Comparison of ENCODE assay signal across 8 mouse cellular contexts in the genomic region with DNA sequence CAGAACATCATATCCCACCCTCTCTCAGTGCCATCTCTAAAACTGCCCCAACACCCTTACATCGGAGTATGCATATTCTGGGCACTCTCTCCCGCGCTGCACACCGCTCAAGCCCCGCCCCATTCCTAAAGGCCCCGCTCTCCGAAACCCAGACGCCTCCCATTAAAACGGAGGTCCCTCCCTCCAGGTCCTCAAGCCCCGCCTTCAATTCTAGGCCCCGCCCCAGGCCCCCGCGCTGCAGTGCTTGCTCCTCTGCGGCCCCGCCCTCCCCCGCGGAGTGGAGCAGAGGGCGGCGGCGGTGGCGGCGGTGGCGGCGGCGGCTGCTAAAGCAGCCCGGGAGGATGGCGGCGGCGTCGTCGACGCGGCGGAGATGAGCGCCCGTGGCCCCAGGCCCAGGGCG. TPM values are rescaled to one million over a fixed set of nuclear protein-coding genes. Genes with fewer than 3 reads are reported as not detected.
DNase-seq lines count a peak whose midpoint lies in the region; ATAC-seq and TF ChIP-seq lines count a peak whose summit lies in the region.

A gene (plus strand): TSS at position 240 of the 400 bp plus-strand sequence.

- peak within 1 kb of the TSS; percentile 56 for H3K4me3 ChIP-seq in intestine, postnatal 0 days (ENCODE audit: low read depth, low read length)
- peak within 1 kb of the TSS; percentile 67 for H3K4me3 ChIP-seq in limb, embryonic 10.5 days
- H3K4me3 ChIP-seq in midbrain, embryonic 12.5 days: peak within 1 kb of the TSS; percentile 90
- peak within 1 kb of the TSS; percentile 43; the same call in 1 of the 2 replicates for H3K4me3 ChIP-seq in spleen, adult 2 months (ENCODE audit: extremely low read depth, insufficient read depth, insufficient read length)

- no peak for DNase-seq in urinary bladder, adult 2 months (ENCODE audit: low spot score)
- no peak for DNase-seq in urinary bladder, postnatal 10 days (ENCODE audit: low spot score)
- DNase-seq in embryo, embryonic 10.5 days (ENCODE audit: low spot score): peak; percentile 92
- DNase-seq in gastrocnemius, postnatal 36 days: peak; percentile 58 to 66
- DNase-seq in limb, embryonic 10.5 days (ENCODE audit: low spot score): peak; percentile 83
- DNase-seq in spleen, adult 2 months (ENCODE audit: low read depth in 1 of 2, low spot score in 2 of 2): peak in 1 of 2 experiments; percentile 54

- WGBS in intestine, postnatal 0 days: under 1% methylated on average over 36 of the region's 37 CpGs
- WGBS in limb, embryonic 10.5 days: under 1% methylated on average over 37 of the region's 37 CpGs
- WGBS in midbrain, embryonic 12.5 days: under 1% methylated on average over 37 of the region's 37 CpGs
- WGBS in spleen, adult 2 months: 1% methylated on average over 36 of the region's 37 CpGs

- TF ChIP-seq CTCF in intestine, postnatal 0 days (IDR thresholded peaks at IDR 0.05; ENCODE audit: low read depth): no peak
- no peak for TF ChIP-seq CTCF in spleen, adult 2 months (IDR thresholded peaks at IDR 0.05; ENCODE audit: extremely low read depth, insufficient read depth, insufficient read length, insufficient replicate concordance)

- H3K36me3 ChIP-seq in intestine, postnatal 0 days (ENCODE audit: control insufficient read depth, insufficient read depth): no peaks in the 10 kb centered on the region
- no peaks in the 10 kb centered on the region for H3K36me3 ChIP-seq in limb, embryonic 10.5 days
- H3K36me3 ChIP-seq in midbrain, embryonic 12.5 days: peaks cover 14% of the 10 kb centered on the region
- no peaks in the 10 kb centered on the region for H3K36me3 ChIP-seq in spleen, adult 2 months (ENCODE audit: control insufficient read depth, insufficient read depth, low read length)

- no peaks in the 10 kb centered on the region; the same call in 1 of the 2 replicates for H3K4me1 ChIP-seq in intestine, postnatal 0 days (replicated peaks; ENCODE audit: control insufficient read depth, insufficient read depth, low read length)
- H3K4me1 ChIP-seq in limb, embryonic 10.5 days: peaks cover 21% of the 10 kb centered on the region
- peaks cover 26% of the 10 kb centered on the region for H3K4me1 ChIP-seq in midbrain, embryonic 12.5 days
- H3K4me1 ChIP-seq in spleen, adult 2 months (ENCODE audit: control insufficient read depth, insufficient read depth, insufficient read length): peaks cover 13% of the 10 kb centered on the region; the same call in 1 of the 2 replicates

- intact Hi-C loops in gastrocnemius, postnatal 36 days (cut with DNase I): loop anchor here (2.0 to 5.0 kb wide), 3 partner anchors 16 to 105 kb away; a partner anchor contains a TSS

- H3K9ac ChIP-seq in intestine, postnatal 0 days (ENCODE audit: low read depth, low read length): peak within 1 kb of the TSS; percentile 35; the same call in 1 of the 2 replicates
- peak within 1 kb of the TSS; percentile 97 for H3K9ac ChIP-seq in midbrain, embryonic 12.5 days (replicated peaks)

- no peaks in the 10 kb centered on the region for H3K9me3 ChIP-seq in intestine, postnatal 0 days (ENCODE audit: control insufficient read depth)
- H3K9me3 ChIP-seq in limb, embryonic 10.5 days (replicated peaks): no peaks in the 10 kb centered on the region
- H3K9me3 ChIP-seq in midbrain, embryonic 12.5 days: no peaks in the 10 kb centered on the region

- no peak for TF ChIP-seq POLR2A in spleen, adult 2 months (IDR thresholded peaks at IDR 0.05; ENCODE audit: low read depth, low read length)

- peaks cover 42% of the 10 kb centered on the region for H3K27me3 ChIP-seq in intestine, postnatal 0 days (replicated peaks; ENCODE audit: control insufficient read depth, insufficient read depth, low read length)
- peaks cover 73% of the 10 kb centered on the region for H3K27me3 ChIP-seq in limb, embryonic 10.5 days (ENCODE audit: low read depth, poor library complexity, severe bottlenecking)
- peaks cover 41% of the 10 kb centered on the region for H3K27me3 ChIP-seq in midbrain, embryonic 12.5 days
- peaks cover 21% of the 10 kb centered on the region for H3K27me3 ChIP-seq in spleen, adult 2 months (ENCODE audit: control insufficient read depth, insufficient read depth, low read length)

- H3K4me2 ChIP-seq in intestine, postnatal 0 days (replicated peaks; ENCODE audit: low read depth): peak within 1 kb of the TSS; percentile 88
- H3K4me2 ChIP-seq in midbrain, embryonic 12.5 days (replicated peaks): peak within 1 kb of the TSS; percentile 76

- peak; percentile 75 for ATAC-seq in intestine, postnatal 0 days
- ATAC-seq in midbrain, embryonic 12.5 days (ENCODE audit: low FRiP score, low read depth): peak; percentile 86

- no peak within 1 kb of the TSS for H3K27ac ChIP-seq in intestine, postnatal 0 days (ENCODE audit: low read depth, low read length)
- peak within 1 kb of the TSS; percentile 80 for H3K27ac ChIP-seq in limb, embryonic 10.5 days
- H3K27ac ChIP-seq in midbrain, embryonic 12.5 days (replicated peaks): peak within 1 kb of the TSS; percentile 89
- H3K27ac ChIP-seq in spleen, adult 2 months (ENCODE audit: insufficient read depth, low read length): no peak within 1 kb of the TSS

RNA-seq across cellular contexts. Expression of the gene that starts here (rescaled TPM):
- polyA plus RNA-seq in urinary bladder, adult 2 months (2012; rRNA removed): 36.2 and 45.7 TPM in 2 replicates
- total RNA-seq in gastrocnemius, postnatal 36 days (2021): 1,000 to 10,000 TPM in 1 of 2 experiments, 100 to 1,000 TPM in 1; 974 to 1,054 TPM
- 7.1 and 9.3 TPM in 2 replicates for polyA plus RNA-seq in intestine, postnatal 0 days (2015; fragmentation: Nextera tagmentation; extraction: Ambion mirVana)
- polyA plus RNA-seq in limb, embryonic 10.5 days (2016; fragmentation: Nextera tagmentation; extraction: Ambion mirVana): 5.5 and 5.6 TPM in 2 replicates
- polyA plus RNA-seq in midbrain, embryonic 12.5 days (2016; fragmentation: Nextera tagmentation; extraction: Ambion mirVana): 74.6 and 79.7 TPM in 2 replicates
- polyA plus RNA-seq in spleen, adult 2 months (2012; rRNA removed): 7.7 and 9.1 TPM in 2 replicates

Comparison
In these comparisons a context has a peak if more than half of its experiments do, and no peak if none do; other contexts are left out.
1. DNase-seq: peak in embryo, embryonic 10.5 days (single experiment), gastrocnemius, postnatal 36 days (2 of 2) and limb, embryonic 10.5 days (single experiment); none in urinary bladder, adult 2 months (single experiment) and urinary bladder, postnatal 10 days (single experiment).
2. H3K27ac ChIP-seq: peak in limb, embryonic 10.5 days (single experiment) and midbrain, embryonic 12.5 days (single experiment); none in intestine, postnatal 0 days (single experiment) and spleen, adult 2 months (single experiment).
3. Peak in every context shown above with its lines, with median percentiles within 50 percentile points of each other: H3K4me3 ChIP-seq.